Mouse (Mus musculus): ENCODE results near the gene Stpg1.

DNA sequence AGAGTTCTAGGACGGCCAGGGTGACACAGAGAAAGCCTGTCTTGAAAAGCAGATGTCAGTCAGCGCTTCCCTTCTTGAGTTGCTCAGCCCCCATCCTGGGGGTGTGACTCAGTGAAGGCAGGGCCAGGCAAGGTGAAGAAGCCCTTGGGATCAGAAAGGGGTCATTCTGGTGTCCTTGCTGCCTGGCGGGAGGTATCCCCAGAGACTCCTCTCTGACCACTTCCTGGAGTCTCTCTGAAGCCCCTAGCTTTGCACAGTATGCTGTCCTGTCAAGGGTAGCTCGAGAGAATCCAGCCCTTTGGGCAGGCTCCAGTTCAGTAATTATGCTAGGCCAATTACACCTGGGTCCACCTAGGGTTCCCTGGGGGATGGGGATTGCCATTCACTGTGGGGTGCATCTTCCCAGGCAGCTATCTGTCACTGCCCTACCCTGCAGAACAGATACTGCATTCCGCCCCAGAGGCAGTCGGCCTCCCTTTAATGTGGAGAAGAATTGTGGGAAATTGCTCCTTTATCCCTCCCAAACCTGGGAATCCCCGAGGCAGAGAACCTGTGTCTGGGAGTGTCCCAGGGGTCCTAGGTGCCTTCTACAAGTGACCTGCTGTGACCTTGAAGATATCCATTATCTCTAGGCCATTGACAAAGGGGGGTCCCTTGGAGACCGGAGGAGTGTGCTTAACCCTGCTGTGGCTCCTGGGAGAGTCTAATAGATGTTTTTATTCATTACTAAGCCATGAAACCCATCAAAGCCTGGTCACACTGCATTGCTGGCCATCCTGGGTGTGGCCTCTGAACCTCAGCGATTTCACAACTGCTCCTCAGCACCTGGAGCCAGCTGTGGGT, 37.4 kb downstream of the Stpg1 start:
- TF ChIP-seq CTCF (IDR thresholded peaks at IDR 0.05; ENCODE audit: extremely low read depth, insufficient read length, insufficient replicate concordance, low read depth, low read length) = no peak
- TF ChIP-seq POLR2A (IDR thresholded peaks at IDR 0.05; ENCODE audit: low read depth, low read length) = no peak

All from small intestine, adult 2 months (tissue).